Mouse (Mus musculus) adrenal gland, postnatal 4 days (tissue): ENCODE measurements around the gene Cwf19l1. TPM values are rescaled to one million over a fixed set of nuclear protein-coding genes. Genes with fewer than 3 reads are reported as not detected.

ENCODE experiments used
- DNase-seq, 2 experiments: peaks; one replicate each; pipeline ENCODE4 v3.0.0; 2021 to 2022; ENCODE audit warnings: low spot score in 2 of 2, mixed read lengths in 2 of 2
- total RNA-seq, 2 experiments: library from RNA; stranded (reverse); gene quantifications; 2 replicates each; pipeline ENCODE4 v1.2.3; 2021

Gene Cwf19l1
- total RNA-seq, 2 experiments from 2014 or later, result 33.9 to 34.4 TPM

GRCm38 (mm10) chr19:44064734-44065133 lies 70.9 kb downstream of the Cwf19l1 start:
- no peak for DNase-seq

GRCm38 (mm10) chr19:44063773-44064172 lies 71.9 kb downstream of the Cwf19l1 start:
- no peak for DNase-seq

GRCm38 (mm10) chr19:44060226-44060625 lies 75.5 kb downstream of the Cwf19l1 start:
- no peak for DNase-seq

Other genes starting within 250 kb of the Cwf19l1 start
- 10 to 100 TPM; 22.6 to 23.1 TPM for gene Dnmbp, start 195.7 kb downstream of the Cwf19l1 start, total RNA-seq
- 10 to 100 TPM; 15.0 to 17.9 TPM for gene Cpn1, start 149.3 kb downstream of the Cwf19l1 start, total RNA-seq
- 10 to 100 TPM in 1 of 2 experiments, under 1 TPM in 1; 0.90 to 16.8 TPM for gene Cyp2c23, start 106.7 kb downstream of the Cwf19l1 start, total RNA-seq
- 10 to 100 TPM; 19.8 to 21.2 TPM for gene Erlin1, start 66.1 kb downstream of the Cwf19l1 start, total RNA-seq
- 10 to 100 TPM; 54.5 to 58.7 TPM for gene Chuk, start 28.4 kb downstream of the Cwf19l1 start, total RNA-seq
- gene Bloc1s2, start 10.6 kb upstream of the Cwf19l1 start, total RNA-seq, result 10 to 100 TPM; 44.9 to 50.0 TPM
- under 1 TPM in 1 of 2 experiments, not detected in 1; 0.08 TPM for gene Pkd2l1, start 56.6 kb upstream of the Cwf19l1 start, total RNA-seq
- gene Scd3, start 67.4 kb upstream of the Cwf19l1 start, total RNA-seq, result under 1 TPM; 0.17 to 0.68 TPM
- 100 to 1,000 TPM; 412 to 445 TPM for gene Scd2, start 157.8 kb upstream of the Cwf19l1 start, total RNA-seq
- gene Scd4, start 197.2 kb upstream of the Cwf19l1 start, total RNA-seq, result 1 to 10 TPM; 2.0 to 2.2 TPM